Mouse (Mus musculus) thymus, postnatal 4 days (tissue): ENCODE data around the gene Cbr2.
A peak's percentile ranks its signal among the peaks of the same experiment; 100 is the strongest.
"Not testable (repeated sequence)": the region's sequence is repeated elsewhere in the genome, so short reads cannot be mapped to it uniquely, and the experiment has no call there.

Experiments
- DNase-seq: peaks from one replicate; pipeline ENCODE4 v3.0.0; 2021

Cbr2 gene

GRCm38 (mm10) chr11:120731858-120732680, at the start of gene Cbr2:
Gene Cbr2, minus strand, starts transcription at chr11:120732114.
- no peak for DNase-seq

GRCm38 (mm10) chr11:120781361-120781760, 49.4 kb upstream of the Cbr2 start:
- DNase-seq = not testable (repeated sequence)

- DNase-seq = peak; percentile 3
These were observed 48.0 kb upstream of the Cbr2 start for GRCm38 (mm10) chr11:120779876-120780275.

- DNase-seq = no peak
These were observed 45.2 kb upstream of the Cbr2 start for GRCm38 (mm10) chr11:120777123-120777522.

- DNase-seq = peak; percentile 98
These were observed 44.0 kb upstream of the Cbr2 start for GRCm38 (mm10) chr11:120775774-120776469.

GRCm38 (mm10) chr11:120773463-120774190, 41.7 kb upstream of the Cbr2 start:
- DNase-seq = no peak

- DNase-seq = peak; percentile 3
These were observed 40.8 kb upstream of the Cbr2 start for GRCm38 (mm10) chr11:120772749-120773148.

- no peak for DNase-seq
These were observed 36.3 kb upstream of the Cbr2 start for GRCm38 (mm10) chr11:120768206-120768605.

- not testable (repeated sequence) for DNase-seq
These were observed 35.1 kb upstream of the Cbr2 start for GRCm38 (mm10) chr11:120767023-120767422.

- DNase-seq = not testable (repeated sequence)
These were observed 31.4 kb upstream of the Cbr2 start for GRCm38 (mm10) chr11:120763121-120763999.

- DNase-seq = not testable (repeated sequence)
These were observed 30.7 kb upstream of the Cbr2 start, which contains the start of gene Hmga1b for GRCm38 (mm10) chr11:120762672-120763041. Gene Hmga1b, plus strand, starts transcription at chr11:120762794.

GRCm38 (mm10) chr11:120761811-120762671, 30.1 kb upstream of the Cbr2 start:
- DNase-seq = no peak

GRCm38 (mm10) chr11:120760236-120760635, 28.3 kb upstream of the Cbr2 start:
- DNase-seq = no peak

GRCm38 (mm10) chr11:120751606-120752005, 19.7 kb upstream of the Cbr2 start:
- no peak for DNase-seq

- DNase-seq = peak; percentile 59
These were observed 17.5 kb upstream of the Cbr2 start for GRCm38 (mm10) chr11:120749430-120749829.

- DNase-seq = no peak
These were observed 16.1 kb upstream of the Cbr2 start for GRCm38 (mm10) chr11:120747974-120748373.

GRCm38 (mm10) chr11:120744121-120744701, 12.3 kb upstream of the Cbr2 start:
- no peak for DNase-seq

- no peak for DNase-seq
These were observed 9.1 kb upstream of the Cbr2 start for GRCm38 (mm10) chr11:120740981-120741380.

- DNase-seq = no peak
These were observed 4.5 kb upstream of the Cbr2 start for GRCm38 (mm10) chr11:120736424-120736823.

- no peak for DNase-seq
These were observed 1.6 kb upstream of the Cbr2 start for GRCm38 (mm10) chr11:120733521-120733920.

- no peak for DNase-seq
These were observed 519 bp downstream of the Cbr2 start for GRCm38 (mm10) chr11:120731395-120731794.
